Mouse (Mus musculus) stomach, postnatal 0 days (tissue): ENCODE results near the gene Srsf4. TPM values are rescaled to one million over a fixed set of nuclear protein-coding genes. Genes with fewer than 3 reads are reported as not detected.

ENCODE experiments used
- ATAC-seq: fragments of 200-750 bp; cut with Nextera tagmentation; 2 replicates; pipeline ENCODE4 v1.8.0; 2017; ENCODE audit not compliant: low FRiP score, low TSS enrichment
- DNase-seq: peaks from one replicate; pipeline ENCODE4 v3.0.0-alpha.2; 2016; ENCODE audit warnings: low spot score
- H3K27ac ChIP-seq: fragments of 300-500 bp; sonication (generic); replicated peaks from 2 replicates; pipeline ENCODE4 v1.5.1; 2014; ENCODE audit warnings: mild to moderate bottlenecking, control low read depth
- H3K27me3 ChIP-seq: fragments of 300-500 bp; sonication (generic); 2 replicates; pipeline ENCODE4 v1.6.1; 2014; ENCODE audit warnings: low read length; ENCODE audit not compliant: control insufficient read depth, insufficient read depth
- H3K36me3 ChIP-seq: fragments of 300-500 bp; sonication (generic); 2 replicates; pipeline ENCODE4 v1.6.1; 2014; ENCODE audit warnings: low read length, mixed read lengths; ENCODE audit not compliant: control insufficient read depth, insufficient read depth
- H3K4me1 ChIP-seq: fragments of 300-500 bp; sonication (generic); replicated peaks from 2 replicates; pipeline ENCODE4 v1.6.1; 2014; ENCODE audit warnings: antibody characterized with exemption; ENCODE audit not compliant: control insufficient read depth, insufficient read depth
- H3K4me2 ChIP-seq: fragments of 300-500 bp; sonication (generic); replicated peaks from 2 replicates; pipeline ENCODE4 v1.6.1; 2014; ENCODE audit warnings: low read depth, mild to moderate bottlenecking, control low read depth, moderate library complexity
- H3K4me3 ChIP-seq: fragments of 300-500 bp; sonication (generic); 2 replicates; pipeline ENCODE4 v1.5.1; 2014; ENCODE audit warnings: low read depth, low read length, control low read depth
- H3K9ac ChIP-seq: fragments of 300-500 bp; sonication (generic); 2 replicates; pipeline ENCODE4 v1.6.1; 2014; ENCODE audit warnings: mild to moderate bottlenecking, low read length, control low read depth, mixed read lengths
- H3K9me3 ChIP-seq: fragments of 300-500 bp; sonication (generic); 2 replicates; pipeline ENCODE4 v1.6.1; 2016; ENCODE audit warnings: low read length; ENCODE audit not compliant: control insufficient read depth
- CTCF ChIP-seq: IDR thresholded peaks from 2 replicates; pipeline ENCODE4 v1.5.1; 2016; ENCODE audit warnings: antibody characterized with exemption, low read depth, mild to moderate bottlenecking, moderate library complexity
- EP300 ChIP-seq: optimal IDR thresholded peaks from 2 replicates; pipeline ENCODE3; 2016; ENCODE audit warnings: antibody characterized with exemption
- WGBS: fragments of 180-500 bp; shearing (Covaris S2); extraction: QIAGEN DNeasy Blood & Tissue Kit; methylation state at CpG from one replicate; pipeline ENCODE4 v1.1.7; 2014; 5-methylcytosine and 5-hydroxymethylcytosine counted together
- polyA plus RNA-seq: library from polyadenylated mRNA; unstranded; fragments of >200 nt; fragmentation: Nextera tagmentation; extraction: Ambion mirVana; gene quantifications from 2 replicates; pipeline ENCODE4 v1.2.1, GENCODE M21; 2015

Gene Srsf4
- polyA plus RNA-seq, 1 experiment from 2014 or later, result 38.3 TPM

DNA sequence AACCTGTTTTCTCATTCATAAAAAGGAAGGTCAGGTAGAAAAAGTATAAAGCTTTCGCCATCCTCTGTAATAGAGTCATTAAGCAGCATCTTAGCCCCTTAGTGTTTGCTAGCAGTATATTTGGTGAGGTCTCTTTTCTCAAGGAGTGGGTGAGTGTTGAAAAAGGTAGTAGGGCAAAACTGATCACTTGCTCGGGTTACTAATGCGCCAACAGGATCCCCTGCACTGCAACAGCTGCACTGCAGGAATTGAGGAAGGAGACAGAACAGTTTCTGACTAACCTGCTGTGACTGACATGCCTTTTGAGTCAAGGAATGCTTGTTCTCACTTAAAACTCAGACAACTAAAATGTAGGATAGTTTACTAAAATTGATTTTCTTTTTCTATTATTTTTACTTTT lies 1.8 kb downstream of the Srsf4 start:
- Histone ChIP-seq H3K4me1 (peaks cover 4% of the 10 kb centered on the region; the same call in 1 of the 2 replicates), H3K27me3 (no peaks in the 10 kb centered on the region), H3K9me3 (no peaks in the 10 kb centered on the region), H3K9ac (no peak overlapping the region; the same call in 1 of the 2 replicates), H3K4me3 (peak overlapping the region; percentile 100), H3K36me3 (no peaks in the 10 kb centered on the region), H3K27ac (no peak overlapping the region), H3K4me2 (peak overlapping the region; percentile 95)
- no peak for ATAC-seq
- DNase-seq, result no peak
- TF ChIP-seq CTCF (no peak), EP300 (no peak)
- WGBS, result 30% methylated on average over 3 of the region's 3 CpGs

DNA sequence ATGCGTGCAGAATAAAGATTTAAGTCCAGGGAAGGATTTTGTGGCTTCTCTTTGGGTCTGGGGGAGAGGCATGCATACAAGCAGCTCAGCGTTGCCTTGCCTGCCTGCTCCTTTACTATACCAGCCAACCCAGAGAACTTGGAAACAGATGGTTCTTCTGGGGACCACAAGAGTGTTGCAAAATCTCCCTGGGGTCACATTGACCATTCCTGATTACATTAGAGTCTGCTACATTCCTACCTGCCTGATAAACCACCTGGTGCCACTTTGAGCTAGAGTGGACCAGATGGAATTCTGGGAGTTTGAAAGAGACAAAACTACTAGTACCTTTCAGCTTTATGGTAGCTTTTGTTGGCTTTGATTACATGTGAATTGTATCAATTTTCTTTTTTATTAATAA lies 3.4 kb downstream of the Srsf4 start:
- Histone ChIP-seq H3K4me2 (no peak overlapping the region), H3K4me1 (peaks cover 4% of the 10 kb centered on the region; the same call in 1 of the 2 replicates), H3K4me3 (no peak overlapping the region), H3K9me3 (no peaks in the 10 kb centered on the region), H3K27ac (no peak overlapping the region), H3K36me3 (no peaks in the 10 kb centered on the region), H3K27me3 (no peaks in the 10 kb centered on the region), H3K9ac (no peak overlapping the region)
- DNase-seq, result no peak
- WGBS, result 50% methylated on average over 2 of the region's 2 CpGs
- TF ChIP-seq CTCF (no peak), EP300 (no peak)
- no peak for ATAC-seq

GRCm38 (mm10) chr4:131879692-131880091 lies 6.3 kb downstream of the Srsf4 start:
- no peaks in the 10 kb centered on the region for H3K36me3 ChIP-seq
- no peak overlapping the region for H3K9ac ChIP-seq
- DNase-seq (no peak), ATAC-seq (no peak)
- no peak overlapping the region for H3K27ac ChIP-seq
- peaks cover 2% of the 10 kb centered on the region for H3K4me1 ChIP-seq
- TF ChIP-seq CTCF (no peak), EP300 (no peak)
- no peak overlapping the region for H3K4me3 ChIP-seq
- H3K27me3 ChIP-seq, result no peaks in the 10 kb centered on the region
- WGBS, result 69% methylated on average over 1 of the region's 1 CpGs
- no peak overlapping the region for H3K4me2 ChIP-seq
- H3K9me3 ChIP-seq, result no peaks in the 10 kb centered on the region

DNA sequence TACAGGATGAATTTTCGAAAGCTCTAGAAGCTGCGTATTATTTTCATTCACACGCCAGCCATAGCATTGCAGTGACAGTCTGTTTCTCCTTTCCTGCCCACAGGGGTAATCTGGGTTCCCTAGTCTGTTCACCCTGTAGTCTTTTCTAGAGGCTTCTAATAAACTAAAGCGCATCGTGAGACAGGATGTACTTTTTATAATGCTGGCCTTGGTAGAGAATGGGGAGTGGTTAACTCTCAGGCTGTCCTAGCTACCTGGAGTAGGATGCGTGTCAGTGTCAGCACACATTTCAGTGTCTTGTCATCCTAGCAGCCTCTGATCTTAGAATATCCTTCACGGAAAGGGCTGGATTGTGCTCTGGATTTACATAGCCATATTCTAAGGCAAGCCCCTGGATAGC lies 7.9 kb downstream of the Srsf4 start:
- Histone ChIP-seq H3K4me3 (no peak overlapping the region), H3K36me3 (no peaks in the 10 kb centered on the region), H3K9ac (no peak overlapping the region), H3K4me2 (no peak overlapping the region), H3K9me3 (no peaks in the 10 kb centered on the region), H3K27ac (no peak overlapping the region), H3K4me1 (peaks cover 2% of the 10 kb centered on the region), H3K27me3 (no peaks in the 10 kb centered on the region)
- WGBS, result 74% methylated on average over 7 of the region's 7 CpGs
- DNase-seq (no peak), ATAC-seq (no peak)
- TF ChIP-seq EP300 (no peak), CTCF (no peak)

- no peaks in the 10 kb centered on the region for H3K36me3 ChIP-seq
- 56% methylated on average over 6 of the region's 6 CpGs for WGBS
- H3K4me1 ChIP-seq, result no peaks in the 10 kb centered on the region; the same call in 1 of the 2 replicates
- no peak overlapping the region for H3K4me3 ChIP-seq
- H3K4me2 ChIP-seq, result no peak overlapping the region
- no peaks in the 10 kb centered on the region for H3K9me3 ChIP-seq
- no peak overlapping the region for H3K9ac ChIP-seq
- H3K27me3 ChIP-seq, result no peaks in the 10 kb centered on the region
- DNase-seq, result no peak
- no peak for TF ChIP-seq CTCF
- TF ChIP-seq EP300, result no peak
- no peak overlapping the region for H3K27ac ChIP-seq
- ATAC-seq, result no peak
These were observed 10.2 kb downstream of the Srsf4 start for GRCm38 (mm10) chr4:131883571-131883970.

- ATAC-seq (no peak), DNase-seq (no peak)
- H3K9ac ChIP-seq, result no peak overlapping the region
- H3K27me3 ChIP-seq, result no peaks in the 10 kb centered on the region
- H3K4me3 ChIP-seq, result no peak overlapping the region
- H3K9me3 ChIP-seq, result no peaks in the 10 kb centered on the region
- TF ChIP-seq EP300 (no peak), CTCF (no peak)
- H3K4me1 ChIP-seq, result no peaks in the 10 kb centered on the region; the same call in 1 of the 2 replicates
- no peaks in the 10 kb centered on the region; the same call in 1 of the 2 replicates for H3K36me3 ChIP-seq
- no peak overlapping the region for H3K27ac ChIP-seq
- WGBS, result 72% methylated on average over 6 of the region's 6 CpGs
- no peak overlapping the region for H3K4me2 ChIP-seq
These were observed 12.0 kb downstream of the Srsf4 start for GRCm38 (mm10) chr4:131885376-131885775.
